Mouse (Mus musculus): ENCODE measurements around the gene Odf3b.

DNA sequence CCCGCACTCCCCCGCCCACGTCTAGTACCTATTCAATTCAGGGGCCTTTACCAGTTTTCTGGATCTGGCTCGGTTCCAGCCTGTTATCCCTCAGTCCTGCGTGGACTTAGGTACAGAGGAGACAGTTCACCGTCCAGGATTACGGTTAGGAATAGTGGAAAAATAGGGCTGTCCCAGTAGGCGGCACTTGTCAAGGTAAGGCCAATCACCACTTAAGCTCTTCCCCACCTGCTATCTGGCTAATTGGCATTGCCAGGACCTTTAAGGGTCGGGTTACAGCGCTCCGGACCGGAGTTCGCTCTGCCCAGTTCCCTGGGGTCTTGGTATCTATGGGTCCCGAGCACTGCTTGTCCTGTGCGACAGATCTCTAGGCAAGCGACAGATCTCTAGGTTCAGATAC lies 2.1 kb downstream of the Odf3b start, which contains the start of gene Tymp:
- TF ChIP-seq GATA1 (IDR thresholded peaks at IDR 0.05; ENCODE audit: borderline replicate concordance, low read length) (no peak), FLI1 (IDR thresholded peaks at IDR 0.05; ENCODE audit: low read length) (no peak)
